Mouse (Mus musculus) liver, embryonic 16.5 days (tissue): Measurements from ENCODE around the gene Zdhhc14. TPM values are rescaled to one million over a fixed set of nuclear protein-coding genes. Genes with fewer than 3 reads are reported as not detected.

Source experiments
- ATAC-seq: fragments of 200-750 bp; cut with Nextera tagmentation; 2 replicates; pipeline ENCODE4 v1.8.0; 2017; ENCODE audit warnings: low read depth, mild to moderate bottlenecking, moderate number of reproducible peaks, moderate library complexity
- H3K27ac ChIP-seq: fragments of 300-500 bp; sonication (generic); 2 replicates; pipeline ENCODE4 v1.5.1; 2014; ENCODE audit warnings: mild to moderate bottlenecking, low read length
- H3K27me3 ChIP-seq: fragments of 300-500 bp; sonication (generic); 2 replicates; pipeline ENCODE4 v1.6.1; 2014; ENCODE audit warnings: low read depth, low read length, mixed read lengths; ENCODE audit not compliant: control insufficient read depth, insufficient read depth
- H3K36me3 ChIP-seq: fragments of 300-500 bp; sonication (generic); 2 replicates; pipeline ENCODE4 v1.6.1; 2014; ENCODE audit warnings: mild to moderate bottlenecking; ENCODE audit not compliant: control insufficient read depth, insufficient read depth
- H3K4me1 ChIP-seq: fragments of 300-500 bp; sonication (generic); 2 replicates; pipeline ENCODE4 v1.6.1; 2014; ENCODE audit warnings: low read depth, low read length, mixed read lengths; ENCODE audit not compliant: control insufficient read depth
- H3K4me2 ChIP-seq: fragments of 300-500 bp; sonication (generic); 2 replicates; pipeline ENCODE4 v1.6.1; 2014; ENCODE audit warnings: low read depth, low read length, mixed read lengths
- H3K4me3 ChIP-seq: fragments of 300-500 bp; sonication (generic); 2 replicates; pipeline ENCODE4 v1.5.1; 2014; ENCODE audit warnings: low read depth, mild to moderate bottlenecking, low read length
- H3K9ac ChIP-seq: fragments of 300-500 bp; sonication (generic); 2 replicates; pipeline ENCODE4 v1.6.1; 2014; ENCODE audit warnings: low read depth, low read length
- H3K9me3 ChIP-seq: fragments of 300-500 bp; sonication (generic); replicated peaks from 2 replicates; pipeline ENCODE4 v1.6.1; 2016; ENCODE audit warnings: low read length; ENCODE audit not compliant: control insufficient read depth
- WGBS: fragments of 180-500 bp; shearing (Covaris S2); extraction: QIAGEN DNeasy Blood & Tissue Kit; methylation state at CpG from one replicate; pipeline ENCODE4 v1.1.7; 2014; ENCODE audit not compliant: insufficient replicate concordance; 5-methylcytosine and 5-hydroxymethylcytosine counted together
- polyA plus RNA-seq: library from polyadenylated mRNA; unstranded; fragments of >200 nt; fragmentation: Nextera tagmentation; extraction: Ambion mirVana; gene quantifications from 2 replicates; pipeline ENCODE4 v1.2.1, GENCODE M21; 2015

Zdhhc14 gene
- polyA plus RNA-seq, 1 experiment from 2014 or later, result 3.0 TPM

DNA sequence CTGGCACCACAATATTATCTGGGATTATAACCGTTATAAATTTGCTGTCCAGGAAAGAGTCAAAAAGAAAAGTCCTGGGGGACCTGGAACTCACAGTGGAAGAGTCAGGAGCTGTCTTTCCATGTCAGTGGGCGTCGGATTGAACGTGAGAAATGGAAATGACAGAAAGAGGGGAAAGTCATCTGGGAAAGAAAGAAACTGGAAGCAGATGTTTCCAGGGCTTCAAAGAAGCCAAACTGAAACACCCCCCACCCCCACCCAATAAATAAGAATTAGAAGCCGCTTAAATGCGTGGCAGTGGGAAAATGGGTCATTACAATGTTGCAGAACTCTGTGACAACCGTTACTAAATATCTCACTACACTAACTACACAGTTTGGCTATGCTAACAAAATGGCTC, 176.6 kb downstream of the Zdhhc14 start:
- H3K27ac ChIP-seq, result no peak overlapping the region
- H3K36me3 ChIP-seq, result no peaks in the 10 kb centered on the region
- no peaks in the 10 kb centered on the region for H3K9me3 ChIP-seq
- H3K4me2 ChIP-seq, result no peak overlapping the region
- H3K27me3 ChIP-seq, result no peaks in the 10 kb centered on the region
- no peak for ATAC-seq
- H3K9ac ChIP-seq, result no peak overlapping the region
- H3K4me3 ChIP-seq, result no peak overlapping the region
- WGBS, result 76% methylated on average over 7 of the region's 7 CpGs
- H3K4me1 ChIP-seq, result no peaks in the 10 kb centered on the region

DNA sequence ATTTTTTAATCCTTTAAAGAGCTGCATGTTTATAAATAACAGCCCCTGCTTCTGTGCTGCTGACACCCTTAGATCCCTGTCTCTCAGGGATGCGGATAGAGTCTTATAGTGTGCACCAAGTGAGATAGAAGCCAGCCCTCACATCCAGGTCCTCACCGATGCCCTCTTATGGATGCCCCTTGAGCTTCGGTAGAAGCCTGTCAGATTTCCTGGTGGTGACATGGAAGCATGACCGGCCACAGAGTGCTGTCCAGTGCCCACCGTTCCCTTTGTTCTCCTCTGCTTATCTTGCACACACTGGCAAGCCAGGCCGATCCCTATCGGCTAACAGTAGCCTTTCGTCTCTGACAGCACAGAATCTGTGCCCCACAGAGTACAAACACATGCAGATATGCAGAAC, 183.6 kb downstream of the Zdhhc14 start:
- Histone ChIP-seq H3K36me3 (no peaks in the 10 kb centered on the region), H3K4me1 (no peaks in the 10 kb centered on the region), H3K27me3 (no peaks in the 10 kb centered on the region), H3K27ac (no peak overlapping the region), H3K4me3 (no peak overlapping the region), H3K9me3 (no peaks in the 10 kb centered on the region), H3K9ac (no peak overlapping the region), H3K4me2 (no peak overlapping the region)
- whole genome bisulfite sequencing, result 60% methylated on average over 8 of the region's 8 CpGs
- no peak for ATAC-seq

DNA sequence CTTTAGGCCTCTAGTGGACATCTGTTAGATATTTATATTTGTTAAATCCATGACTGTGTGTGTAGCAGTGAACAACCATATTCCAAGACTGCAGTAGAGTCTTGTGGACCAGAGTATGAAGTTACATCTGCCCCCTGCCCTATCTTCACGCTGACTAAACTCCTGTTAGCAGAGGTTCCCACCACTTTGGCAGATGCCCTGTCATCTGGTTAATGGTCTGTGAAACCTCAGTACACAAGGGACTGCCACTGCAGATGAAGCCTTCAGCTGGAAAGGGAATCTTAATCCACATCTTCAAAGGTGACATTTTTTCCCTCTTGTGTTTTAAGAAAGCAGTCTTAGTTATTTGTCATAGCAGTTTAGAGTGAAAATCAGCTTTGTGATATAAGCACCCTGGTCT, 187.0 kb downstream of the Zdhhc14 start:
- no peaks in the 10 kb centered on the region for H3K4me1 ChIP-seq
- H3K27ac ChIP-seq, result no peak overlapping the region
- ATAC-seq, result no peak
- no peak overlapping the region for H3K9ac ChIP-seq
- no peak overlapping the region for H3K4me2 ChIP-seq
- H3K9me3 ChIP-seq, result no peaks in the 10 kb centered on the region
- WGBS, result 68% methylated on average over 1 of the region's 1 CpGs
- H3K36me3 ChIP-seq, result no peaks in the 10 kb centered on the region
- no peak overlapping the region for H3K4me3 ChIP-seq
- no peaks in the 10 kb centered on the region for H3K27me3 ChIP-seq

DNA sequence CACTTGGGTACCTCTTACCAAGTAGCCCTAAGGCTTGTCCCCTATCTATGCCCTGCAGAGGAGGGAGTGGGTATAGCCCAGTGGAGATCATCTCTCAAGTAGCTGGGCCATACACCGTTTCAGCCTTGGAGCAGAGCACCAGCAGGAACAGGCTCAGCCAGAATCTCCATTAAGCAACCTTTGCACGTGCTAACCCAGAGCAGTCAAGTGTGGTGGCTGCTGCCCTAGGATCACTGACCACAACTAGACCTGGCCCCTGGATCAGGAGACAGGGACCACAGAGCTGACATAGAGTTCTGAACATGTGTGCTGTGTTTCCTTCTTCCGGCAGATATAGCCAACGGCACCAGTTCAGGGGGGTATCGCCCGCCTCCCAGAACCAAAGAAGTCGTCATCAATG, 193.0 kb downstream of the Zdhhc14 start:
- Histone ChIP-seq H3K27me3 (no peaks in the 10 kb centered on the region), H3K36me3 (no peaks in the 10 kb centered on the region), H3K4me1 (no peaks in the 10 kb centered on the region), H3K4me3 (no peak overlapping the region), H3K9ac (no peak overlapping the region), H3K4me2 (no peak overlapping the region), H3K9me3 (no peaks in the 10 kb centered on the region), H3K27ac (no peak overlapping the region)
- no peak for ATAC-seq
- WGBS, result 83% methylated on average over 7 of the region's 7 CpGs

DNA sequence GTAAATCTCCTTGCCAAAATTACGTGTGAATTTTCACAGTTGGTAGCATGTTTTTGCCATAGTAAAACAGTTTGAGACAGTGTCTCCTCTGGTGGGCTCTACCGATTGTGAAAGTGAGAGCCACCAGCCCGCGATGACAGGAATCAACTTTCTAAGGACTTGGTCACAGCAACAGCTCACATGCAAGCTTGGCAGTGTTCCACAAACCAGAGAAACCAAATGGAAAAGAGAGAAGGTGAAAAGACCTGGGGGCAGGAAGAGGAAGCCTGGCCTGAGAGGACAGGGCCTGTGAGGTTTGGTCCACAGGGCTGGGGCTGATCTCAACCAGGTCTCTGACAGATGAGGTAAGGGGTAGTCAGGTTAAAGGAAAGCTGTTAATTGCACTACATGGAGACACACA, 195.5 kb downstream of the Zdhhc14 start:
- H3K4me1 ChIP-seq, result no peaks in the 10 kb centered on the region
- H3K27me3 ChIP-seq, result no peaks in the 10 kb centered on the region
- no peak overlapping the region for H3K9ac ChIP-seq
- no peak overlapping the region for H3K4me3 ChIP-seq
- WGBS, result 67% methylated on average over 4 of the region's 4 CpGs
- no peaks in the 10 kb centered on the region for H3K9me3 ChIP-seq
- H3K4me2 ChIP-seq, result no peak overlapping the region
- H3K36me3 ChIP-seq, result no peaks in the 10 kb centered on the region
- no peak for ATAC-seq
- no peak overlapping the region for H3K27ac ChIP-seq

DNA sequence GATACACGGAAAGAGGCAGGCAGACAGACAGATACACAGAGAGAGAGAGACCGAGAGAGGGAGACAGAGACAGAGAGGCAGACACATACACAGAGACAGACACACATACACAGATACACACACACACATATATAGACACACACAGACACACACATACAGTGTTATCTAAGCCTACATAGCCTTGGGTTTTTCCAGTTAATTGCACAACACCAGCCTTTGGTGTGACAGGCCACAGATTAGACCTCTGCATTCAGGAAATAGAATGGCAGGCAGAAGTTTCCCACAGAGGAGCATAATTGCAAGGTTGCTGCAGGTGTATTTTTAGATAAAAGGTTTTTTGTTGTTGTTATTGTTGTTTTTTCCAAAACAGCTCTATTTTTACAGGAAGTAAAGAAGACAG, 195.9 kb downstream of the Zdhhc14 start:
- WGBS, result 58% methylated on average over 2 of the region's 2 CpGs

DNA sequence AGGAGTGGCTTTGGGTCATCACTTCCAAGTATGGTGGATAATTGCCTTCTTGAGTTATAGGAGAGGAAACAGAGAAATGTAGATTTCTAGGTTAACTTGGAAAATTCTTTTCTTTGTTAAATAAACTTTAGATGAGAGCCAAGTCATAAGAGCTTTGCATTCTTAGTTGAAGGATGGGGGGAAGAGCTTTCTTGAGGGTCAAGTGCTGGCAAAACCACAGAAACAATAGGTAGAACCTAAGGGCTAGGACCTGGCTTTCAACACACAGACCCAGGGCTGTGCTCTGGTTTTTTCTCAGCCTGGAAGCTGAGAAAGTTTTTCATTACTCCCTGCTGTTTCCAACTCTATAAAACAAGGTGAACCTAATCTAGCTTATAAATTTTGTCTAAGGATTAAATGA, 196.3 kb downstream of the Zdhhc14 start:
- Histone ChIP-seq H3K27ac (no peak overlapping the region), H3K36me3 (no peaks in the 10 kb centered on the region), H3K27me3 (no peaks in the 10 kb centered on the region), H3K9me3 (no peaks in the 10 kb centered on the region), H3K9ac (no peak overlapping the region), H3K4me2 (no peak overlapping the region), H3K4me1 (no peaks in the 10 kb centered on the region), H3K4me3 (no peak overlapping the region)
- ATAC-seq, result no peak

More for the DNA sequence above, 195.9 kb downstream of the Zdhhc14 start:
- no peak overlapping the region for H3K27ac ChIP-seq
- H3K4me1 ChIP-seq, result no peaks in the 10 kb centered on the region
- H3K27me3 ChIP-seq, result no peaks in the 10 kb centered on the region
- ATAC-seq, result no peak
- no peak overlapping the region for H3K4me3 ChIP-seq
- no peak overlapping the region for H3K9ac ChIP-seq
- no peak overlapping the region for H3K4me2 ChIP-seq
- no peaks in the 10 kb centered on the region for H3K9me3 ChIP-seq
- H3K36me3 ChIP-seq, result no peaks in the 10 kb centered on the region

DNA sequence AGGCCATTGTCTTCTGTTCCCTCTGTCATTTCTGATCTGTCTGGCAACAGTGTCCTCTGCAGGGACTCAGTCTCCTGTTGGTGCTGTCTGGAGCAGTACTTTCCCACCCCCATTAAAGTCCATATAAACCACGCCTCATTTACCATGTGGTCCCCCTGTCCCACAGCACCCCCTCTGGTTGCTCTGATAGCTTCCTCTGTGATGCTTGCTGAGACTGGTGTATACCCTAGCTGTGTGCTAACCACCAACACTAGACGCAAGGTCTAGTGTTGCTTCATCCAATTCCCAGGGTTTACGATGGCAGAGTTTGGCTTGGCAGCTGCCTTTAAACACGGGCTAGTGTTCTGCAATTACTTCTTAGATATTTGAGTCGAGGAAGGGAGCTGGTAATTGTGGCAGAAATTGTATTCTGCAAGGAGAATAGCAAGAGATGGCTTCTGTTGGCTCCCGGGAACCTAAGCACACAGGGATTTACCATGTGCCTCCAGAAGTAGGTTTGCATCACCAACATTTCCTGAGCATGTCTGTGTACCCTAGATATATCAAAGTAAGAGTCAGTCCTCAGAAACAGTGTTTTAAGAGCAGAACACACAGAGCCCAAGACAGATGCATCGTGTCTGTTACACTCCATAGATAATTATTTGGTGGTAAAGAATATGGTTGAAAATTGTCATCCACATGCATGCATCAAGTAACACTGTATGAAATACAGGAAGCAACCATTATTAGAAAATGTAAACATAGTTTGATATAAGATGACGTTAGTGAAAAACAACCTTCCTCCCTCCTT, 198.6 kb downstream of the Zdhhc14 start:
- Histone ChIP-seq H3K27ac (no peak overlapping the region), H3K4me2 (no peak overlapping the region), H3K4me3 (no peak overlapping the region), H3K9ac (no peak overlapping the region), H3K4me1 (no peaks in the 10 kb centered on the region), H3K27me3 (no peaks in the 10 kb centered on the region), H3K36me3 (no peaks in the 10 kb centered on the region), H3K9me3 (no peaks in the 10 kb centered on the region)
- 70% methylated on average over 8 of the region's 8 CpGs for WGBS
- ATAC-seq, result no peak

DNA sequence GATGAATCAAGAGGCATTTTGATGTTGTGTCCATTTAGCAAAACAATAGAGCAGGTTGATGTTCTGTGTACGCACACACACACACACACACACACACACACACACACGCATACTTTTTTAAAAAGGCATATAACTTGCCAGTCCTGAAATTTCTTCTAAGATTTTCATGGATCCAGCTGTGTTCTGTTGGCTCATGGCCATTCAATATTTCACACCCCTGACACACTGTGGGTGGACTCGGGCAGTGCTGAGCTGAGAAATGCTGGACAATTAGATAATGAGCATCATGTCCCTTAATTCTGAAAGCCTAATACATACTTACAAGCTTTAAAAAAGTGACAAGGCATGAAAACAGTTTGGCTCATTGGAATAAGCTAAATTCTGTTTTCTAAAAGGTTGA, 200.3 kb downstream of the Zdhhc14 start:
- no peak for ATAC-seq
- Histone ChIP-seq H3K27ac (no peak overlapping the region), H3K4me2 (no peak overlapping the region), H3K9me3 (no peaks in the 10 kb centered on the region), H3K4me1 (no peaks in the 10 kb centered on the region), H3K4me3 (no peak overlapping the region), H3K36me3 (no peaks in the 10 kb centered on the region), H3K9ac (no peak overlapping the region), H3K27me3 (no peaks in the 10 kb centered on the region)
- 71% methylated on average over 3 of the region's 3 CpGs for WGBS
